Mouse (Mus musculus) lung, postnatal 36 days (tissue): Measurements from ENCODE around the gene Chrnb4.

Source experiments
- DNase-seq: peaks from one replicate; pipeline ENCODE4 v3.0.0; 2022; ENCODE audit warnings: mixed read lengths

Chrnb4 gene

DNA sequence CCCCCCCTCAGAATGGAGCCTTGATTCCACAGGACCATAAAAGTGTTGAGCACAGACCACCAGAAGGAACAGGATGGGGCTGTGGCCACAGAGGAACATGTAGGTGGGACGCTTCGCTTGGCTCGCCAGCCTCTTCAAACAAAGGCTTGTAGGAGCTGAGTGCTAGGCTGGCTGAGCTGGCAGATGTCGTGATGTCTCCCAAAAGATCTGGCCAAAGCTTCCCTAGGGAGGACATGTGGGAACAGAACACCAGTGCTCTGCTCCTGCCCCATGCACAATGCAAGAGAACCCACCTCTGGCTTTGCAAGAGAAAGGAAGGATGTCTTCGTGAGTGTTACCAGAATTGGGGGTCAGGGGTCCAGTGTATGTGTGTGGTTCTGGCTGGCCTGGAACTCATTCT is 25.3 kb downstream of the Chrnb4 start:
- no peak for DNase-seq

DNA sequence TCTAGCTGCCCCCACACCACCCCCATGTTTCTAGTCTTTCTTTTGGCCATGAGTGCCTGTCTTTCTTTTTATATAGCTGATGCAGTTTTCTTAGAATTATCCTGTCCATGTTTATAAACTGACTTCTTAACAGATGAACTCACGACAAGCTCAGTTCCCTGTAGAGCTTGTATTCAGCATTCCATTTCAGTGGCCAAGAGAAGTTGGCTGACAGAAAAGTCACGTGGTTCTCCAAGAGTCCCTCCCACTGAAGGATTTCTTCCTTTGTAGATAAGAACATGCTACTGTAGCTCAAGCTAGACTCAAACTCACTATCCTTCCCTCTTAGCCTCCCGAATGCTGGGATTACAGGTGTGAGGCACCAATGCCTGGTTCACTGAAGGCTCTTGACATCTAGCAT is 31.7 kb downstream of the Chrnb4 start:
- DNase-seq = no peak

DNA sequence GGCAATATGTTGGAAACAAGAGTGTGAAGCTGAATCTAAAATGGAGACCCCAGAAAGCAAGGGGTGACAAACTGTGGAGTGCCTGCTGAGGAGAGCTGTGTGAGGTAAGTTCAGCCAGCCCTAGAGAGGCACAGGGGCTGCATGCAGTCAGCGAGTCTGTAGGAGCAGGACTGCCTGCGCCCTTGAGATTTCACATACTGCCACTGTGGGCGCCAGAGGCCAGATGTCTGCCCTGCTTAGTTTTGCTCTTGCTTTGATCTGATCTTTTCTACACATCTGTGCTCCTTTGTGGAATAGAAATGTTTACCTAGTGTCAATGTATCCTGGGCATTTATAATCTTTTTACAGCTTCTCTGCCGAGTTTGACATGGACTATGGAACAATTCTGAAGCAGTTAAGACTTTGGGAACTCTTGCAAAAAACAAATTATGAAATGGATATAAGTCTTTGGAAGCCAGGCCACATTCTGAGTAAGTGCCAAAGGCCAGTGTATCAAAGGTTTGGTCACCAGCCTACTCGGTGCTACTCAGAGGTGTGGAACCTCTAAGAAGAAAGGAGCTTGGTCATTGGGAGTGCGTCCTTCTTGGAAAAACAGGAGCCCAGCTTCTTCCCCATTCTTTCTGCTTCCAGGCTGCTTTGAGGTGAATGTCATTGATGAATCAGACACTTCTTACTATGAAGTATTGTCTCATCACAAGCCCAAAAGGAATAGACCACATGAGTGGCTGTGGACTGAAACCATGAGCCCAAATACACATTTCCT is 37.8 kb downstream of the Chrnb4 start:
- no peak for DNase-seq

DNA sequence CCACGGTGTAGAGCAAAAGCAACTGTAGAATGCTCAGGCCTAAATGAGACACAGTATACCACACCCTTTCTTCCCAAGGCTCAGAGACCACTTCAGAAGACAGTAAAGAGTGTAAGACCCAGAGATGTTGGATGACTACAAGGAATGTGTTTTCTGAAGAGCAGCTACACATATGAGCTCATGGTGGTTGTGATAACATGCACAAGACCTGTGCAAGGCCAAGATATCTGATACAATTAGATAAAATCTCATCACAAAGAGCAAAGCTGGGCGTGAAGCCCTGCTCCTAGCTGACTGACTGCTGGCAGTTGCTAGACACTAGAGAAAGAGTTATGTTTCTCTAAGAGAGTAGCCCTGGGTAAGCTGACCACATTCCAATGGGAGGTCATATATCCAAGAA is 38.9 kb downstream of the Chrnb4 start:
- DNase-seq = no peak

DNA sequence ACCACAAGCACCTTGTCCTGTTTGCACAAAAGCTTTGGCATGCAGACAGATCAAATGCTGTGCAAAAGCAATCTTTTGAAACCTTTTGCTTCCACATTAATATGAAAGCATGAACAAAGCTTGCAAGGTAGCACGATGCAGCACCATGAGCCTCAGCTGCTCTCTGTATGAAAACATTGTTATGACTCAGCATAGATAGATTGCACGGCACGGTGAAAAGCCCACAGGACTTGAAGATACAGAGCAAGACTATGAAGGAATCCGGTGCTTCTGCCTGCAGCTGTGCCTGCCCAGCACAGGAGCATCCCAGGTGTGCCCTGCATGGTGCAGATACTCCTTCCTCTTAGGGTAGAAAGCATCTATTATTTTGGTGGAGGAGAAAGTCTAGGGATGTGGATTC is 45.0 kb downstream of the Chrnb4 start:
- DNase-seq = no peak

DNA sequence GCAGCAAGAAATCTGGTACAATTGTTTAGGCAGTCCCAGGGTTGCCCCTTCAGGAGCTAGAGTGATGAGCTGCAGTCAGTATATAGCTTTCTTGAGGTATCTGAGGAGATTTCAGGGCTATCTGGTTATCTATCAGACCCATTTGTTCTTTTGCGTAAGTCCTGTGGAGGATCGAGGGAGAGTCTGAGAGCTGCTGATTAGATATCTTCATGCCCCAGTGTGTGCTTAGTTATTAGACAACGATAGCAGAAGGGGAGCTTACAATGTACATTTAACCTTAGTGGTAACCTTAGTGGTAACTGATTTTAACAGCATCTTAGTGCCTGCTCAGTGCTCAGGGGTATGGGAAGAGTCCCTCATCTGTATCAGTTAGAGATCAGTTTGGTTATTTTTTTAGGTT is 52.9 kb downstream of the Chrnb4 start:
- DNase-seq = no peak

DNA sequence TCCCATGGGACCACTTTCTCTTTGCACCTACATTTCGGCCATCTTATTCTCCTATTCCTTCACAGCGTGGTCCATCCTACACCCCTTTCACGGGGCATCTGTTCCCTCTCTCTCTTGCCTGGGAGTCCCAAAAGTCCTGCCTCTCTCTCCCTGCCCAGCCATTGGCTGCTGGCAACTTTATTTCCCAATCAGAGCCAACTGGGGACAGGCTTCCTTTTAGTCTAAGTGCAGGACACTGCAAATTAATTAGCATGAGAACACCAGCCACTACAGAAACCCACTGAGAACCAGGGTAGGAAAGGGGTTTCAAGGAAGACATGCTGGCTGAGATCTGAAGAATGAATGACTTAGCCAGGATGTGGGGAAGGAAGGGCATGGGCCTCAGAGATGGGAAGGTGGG is 54.2 kb downstream of the Chrnb4 start:
- no peak for DNase-seq

DNA sequence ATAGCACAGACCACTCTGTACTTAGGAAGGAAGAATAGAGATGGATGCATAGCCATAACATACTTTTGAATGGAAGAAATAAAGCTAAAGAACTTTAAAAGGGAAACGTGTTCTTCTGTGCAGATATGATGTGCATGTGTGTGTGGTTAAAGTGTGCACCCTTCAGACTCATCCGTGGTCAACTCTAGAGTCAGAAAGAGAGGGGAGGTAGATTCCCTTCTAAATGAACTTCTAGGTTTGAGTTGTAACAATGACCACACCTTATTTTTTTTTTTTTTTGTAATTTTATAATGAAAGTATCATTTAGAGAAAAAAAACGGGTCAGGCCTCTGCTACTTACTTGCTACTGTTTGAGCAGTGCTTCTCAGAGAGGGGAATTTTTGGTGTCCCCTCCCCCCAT is 58.2 kb downstream of the Chrnb4 start:
- DNase-seq = no peak

DNA sequence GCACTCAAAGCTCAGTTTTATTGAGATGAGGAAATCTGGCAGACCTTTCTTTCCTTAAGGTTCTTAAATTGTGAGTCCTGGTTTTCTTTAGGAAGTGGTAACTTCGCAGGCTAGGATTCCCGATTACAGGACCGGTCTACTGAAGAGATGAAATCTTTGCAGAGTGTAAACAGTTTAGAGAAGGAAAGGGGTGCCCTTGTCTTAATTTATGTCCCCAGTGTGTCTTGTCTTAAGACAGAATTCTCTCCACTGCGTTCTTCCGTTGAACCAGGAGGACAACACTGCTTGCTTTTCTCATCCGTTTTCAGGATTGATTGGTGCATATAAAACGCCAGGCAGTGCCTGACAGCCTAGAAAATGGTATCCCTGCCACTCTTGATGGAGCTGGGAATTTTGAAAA is 66.2 kb downstream of the Chrnb4 start:
- no peak for DNase-seq

DNA sequence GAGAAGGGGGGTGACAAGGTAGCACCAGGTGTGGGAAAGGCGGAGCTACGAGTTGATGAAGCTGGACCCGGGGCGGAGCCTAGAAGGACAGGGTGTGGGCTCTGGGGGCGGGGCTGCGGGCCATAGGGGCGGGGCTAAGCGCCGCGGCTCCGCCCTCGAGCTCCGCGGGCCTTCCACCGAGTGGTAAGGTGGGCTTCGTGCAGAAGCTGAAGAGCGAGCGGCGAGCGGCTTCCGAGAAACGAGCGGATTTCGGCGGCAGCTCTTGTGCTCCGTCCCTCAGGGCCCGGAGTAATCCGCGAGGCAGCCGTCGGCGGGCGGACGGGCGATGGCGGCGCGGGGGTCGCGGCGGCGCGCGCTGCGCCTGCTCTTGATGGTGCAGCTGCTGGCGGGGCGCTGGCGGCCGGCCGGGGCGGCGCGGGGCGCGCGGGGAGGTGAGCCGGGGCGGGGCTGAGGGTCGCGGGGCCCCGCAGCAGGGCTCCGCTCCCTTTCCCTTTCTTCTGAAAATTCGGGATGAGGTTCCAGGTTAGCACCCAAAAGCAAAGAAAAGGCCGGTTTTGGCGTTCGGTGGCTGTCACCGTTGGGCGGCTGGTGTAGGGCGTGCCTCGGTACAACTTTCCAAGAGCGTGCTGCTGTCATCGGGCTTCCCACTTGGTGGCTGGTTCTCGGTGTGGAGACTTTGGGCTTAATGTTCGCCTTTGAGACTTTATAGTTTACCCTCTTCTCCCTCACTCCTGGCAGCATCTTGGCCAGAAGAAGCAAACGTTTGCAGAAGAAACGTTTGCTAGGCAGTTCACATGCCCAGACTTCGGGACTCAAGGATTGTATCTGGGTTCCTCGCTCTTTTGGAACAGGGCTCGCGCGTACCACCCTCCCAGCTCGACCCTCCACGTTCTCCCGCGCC is 67.0 kb downstream of the Chrnb4 start:
- DNase-seq = peak; percentile 52

DNA sequence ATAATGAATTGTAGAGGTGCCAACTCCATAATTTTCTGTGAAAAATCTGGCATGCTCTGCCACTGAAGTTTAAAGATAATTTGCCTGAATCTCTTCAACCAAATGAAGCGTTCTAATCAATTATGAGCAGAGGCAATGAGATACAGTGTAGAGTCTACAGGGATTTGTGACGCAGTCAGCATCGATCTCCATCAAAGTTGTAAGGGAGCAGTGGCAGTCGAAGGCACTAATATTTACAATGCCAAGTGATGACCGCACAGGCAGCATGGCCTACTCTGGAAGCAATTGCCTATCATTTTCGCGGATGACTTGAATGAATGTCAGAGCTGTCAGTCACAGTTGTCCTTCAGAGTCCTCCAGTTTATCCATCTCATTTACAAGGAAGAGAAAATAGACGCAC is 67.9 kb downstream of the Chrnb4 start, which contains the start of gene Chrna5:
Gene Chrna5 (plus strand): TSS at position 207 of the 400 bp plus-strand sequence.
- no peak for DNase-seq
